Mouse (Mus musculus) forebrain, postnatal 0 days (tissue): ENCODE data around the gene Dab1. TPM values are rescaled to one million over a fixed set of nuclear protein-coding genes. Genes with fewer than 3 reads are reported as not detected.

Experiments
- ATAC-seq: fragments of 200-750 bp; cut with Nextera tagmentation; 2 replicates; pipeline ENCODE4 v1.8.0; 2017; ENCODE audit warnings: mild to moderate bottlenecking, moderate library complexity
- DNase-seq: peaks from one replicate; pipeline ENCODE4 v3.0.0-alpha.2; 2015
- H3K27ac ChIP-seq: fragments of 300-500 bp; sonication (generic); 2 replicates; pipeline ENCODE4 v1.5.1; 2014; ENCODE audit warnings: low read depth, mild to moderate bottlenecking, antibody characterized with exemption, low read length, moderate library complexity, mixed read lengths
- H3K27me3 ChIP-seq: fragments of 300-500 bp; sonication (generic); 2 replicates; pipeline ENCODE4 v1.6.1; 2014; ENCODE audit warnings: mild to moderate bottlenecking, low read length, mixed read lengths; ENCODE audit not compliant: insufficient read depth
- H3K36me3 ChIP-seq: fragments of 300-500 bp; sonication (generic); 2 replicates; pipeline ENCODE4 v1.6.1; 2014; ENCODE audit warnings: mild to moderate bottlenecking, moderate library complexity; ENCODE audit not compliant: insufficient read depth
- H3K4me1 ChIP-seq: fragments of 300-500 bp; sonication (generic); 2 replicates; pipeline ENCODE4 v1.6.1; 2014; ENCODE audit warnings: antibody characterized with exemption; ENCODE audit not compliant: insufficient read depth
- H3K4me2 ChIP-seq: fragments of 300-500 bp; sonication (generic); 2 replicates; pipeline ENCODE4 v1.6.1; 2014; ENCODE audit warnings: low read depth, mild to moderate bottlenecking, moderate library complexity
- H3K4me3 ChIP-seq: fragments of 300-500 bp; sonication (generic); 2 replicates; pipeline ENCODE4 v1.5.1; 2014; ENCODE audit warnings: low read depth, low read length, mixed read lengths
- H3K9ac ChIP-seq: fragments of 300-500 bp; sonication (generic); 2 replicates; pipeline ENCODE4 v1.6.1; 2014; ENCODE audit warnings: mild to moderate bottlenecking
- H3K9me3 ChIP-seq: fragments of 300-500 bp; sonication (generic); 2 replicates; pipeline ENCODE4 v1.6.1; 2016; ENCODE audit warnings: low read length
- CTCF ChIP-seq: sonication (generic); IDR thresholded peaks from 2 replicates; pipeline ENCODE4 v1.5.1; 2016; ENCODE audit warnings: antibody characterized with exemption, control low read depth, low read depth
- WGBS: fragments of 180-500 bp; shearing (Covaris S2); extraction: QIAGEN DNeasy Blood & Tissue Kit; methylation state at CpG from one replicate; pipeline ENCODE4 v1.1.7; 2014; 5-methylcytosine and 5-hydroxymethylcytosine counted together
- polyA plus RNA-seq: library from polyadenylated mRNA; unstranded; fragments of >200 nt; fragmentation: Nextera tagmentation; extraction: Ambion mirVana; gene quantifications from 2 replicates; pipeline ENCODE4 v1.2.1, GENCODE M21; 2015
- total RNA-seq: library from RNA; depleted of rRNA; stranded (reverse); fragments of >200 nt; gene quantifications from 2 replicates; pipeline ENCODE4 v1.2.3, GENCODE M21; 2014

Dab1 gene
- total and polyA plus RNA-seq, 2 experiments from 2014 or later, result 64.8 to 141 TPM

DNA sequence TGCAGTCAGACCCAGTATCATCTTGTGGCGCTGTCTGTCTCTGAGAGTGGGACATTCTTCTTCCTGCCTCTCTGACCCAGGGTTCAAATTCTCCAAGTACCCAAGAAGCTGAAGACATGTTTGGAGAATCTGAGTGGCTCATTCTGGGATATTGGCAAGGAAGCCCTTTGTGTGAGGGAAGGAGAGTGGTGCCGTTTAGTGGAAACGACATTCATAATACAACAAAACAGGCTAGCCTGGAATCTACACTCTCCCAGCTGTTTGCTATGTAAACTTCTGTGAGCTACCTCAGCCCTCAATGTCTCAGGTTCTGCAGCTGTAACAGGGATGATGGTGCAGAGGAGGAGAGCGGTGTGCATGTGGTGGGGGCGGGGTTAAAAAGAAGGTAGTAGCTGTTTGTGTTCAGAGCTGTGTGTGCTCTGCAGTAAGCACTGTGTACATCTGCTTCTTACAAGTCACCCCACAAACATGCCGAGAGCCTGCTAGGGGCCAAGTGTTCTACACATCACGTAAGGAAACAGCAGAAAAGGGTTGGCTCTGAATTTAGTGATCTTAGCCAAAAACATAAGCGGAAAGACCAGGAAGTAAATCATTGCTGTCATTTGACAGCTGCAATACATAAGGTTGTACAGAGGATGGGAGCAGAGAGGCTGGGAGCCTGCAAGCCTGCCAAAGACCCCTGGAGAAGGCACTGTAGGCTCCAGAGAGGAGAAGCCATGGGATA is 174.6 kb downstream of the Dab1 start:
- no peaks in the 10 kb centered on the region for H3K9me3 ChIP-seq
- 66% methylated on average over 8 of the region's 8 CpGs for WGBS
- H3K9ac ChIP-seq, result no peak overlapping the region
- H3K27ac ChIP-seq, result no peak overlapping the region
- DNase-seq, result no peak
- peak; percentile 31; the same call in 1 of the 2 replicates for TF ChIP-seq CTCF
- H3K4me1 ChIP-seq, result no peaks in the 10 kb centered on the region
- no peak overlapping the region for H3K4me3 ChIP-seq
- no peaks in the 10 kb centered on the region for H3K27me3 ChIP-seq
- H3K4me2 ChIP-seq, result no peak overlapping the region
- no peaks in the 10 kb centered on the region for H3K36me3 ChIP-seq
- ATAC-seq, result peak; percentile 65

GRCm38 (mm10) chr4:103796416-103796815 is 177.3 kb downstream of the Dab1 start:
- H3K27me3 ChIP-seq, result no peaks in the 10 kb centered on the region
- no peak for TF ChIP-seq CTCF
- no peaks in the 10 kb centered on the region for H3K4me1 ChIP-seq
- H3K4me3 ChIP-seq, result no peak overlapping the region
- no peaks in the 10 kb centered on the region for H3K9me3 ChIP-seq
- H3K36me3 ChIP-seq, result no peaks in the 10 kb centered on the region
- 40% methylated on average over 6 of the region's 6 CpGs for WGBS
- H3K27ac ChIP-seq, result no peak overlapping the region
- ATAC-seq (peak; percentile 66), DNase-seq (peak; percentile 68)
- no peak overlapping the region for H3K4me2 ChIP-seq
- no peak overlapping the region for H3K9ac ChIP-seq

DNA sequence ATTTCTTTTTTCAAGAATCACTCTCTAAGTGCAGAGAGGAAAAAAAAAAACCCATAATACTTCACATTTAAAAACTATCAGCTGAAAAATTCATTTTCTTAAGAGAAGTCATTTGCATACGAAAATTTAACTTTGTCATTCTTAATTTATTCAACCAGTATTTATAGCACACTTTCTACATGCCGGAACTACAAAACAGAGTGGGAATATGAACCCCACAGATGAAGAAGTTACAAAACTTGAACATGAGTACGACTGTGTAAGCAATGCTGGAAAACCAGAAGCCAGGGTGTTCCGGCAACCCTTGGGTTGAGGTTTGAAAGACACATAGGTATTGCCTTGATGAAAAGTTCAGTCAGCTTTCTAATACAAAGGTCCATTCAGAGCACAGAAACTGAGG is 183.3 kb downstream of the Dab1 start:
- DNase-seq, result no peak
- H3K4me2 ChIP-seq, result no peak overlapping the region
- H3K4me3 ChIP-seq, result no peak overlapping the region
- no peaks in the 10 kb centered on the region for H3K27me3 ChIP-seq
- no peaks in the 10 kb centered on the region for H3K36me3 ChIP-seq
- peak; percentile 53; the same call in 1 of the 2 replicates for ATAC-seq
- no peaks in the 10 kb centered on the region for H3K4me1 ChIP-seq
- H3K9ac ChIP-seq, result no peak overlapping the region
- no peak overlapping the region for H3K27ac ChIP-seq
- H3K9me3 ChIP-seq, result no peaks in the 10 kb centered on the region
- WGBS, result 68% methylated on average over 4 of the region's 4 CpGs
- no peak for TF ChIP-seq CTCF

- Histone ChIP-seq H3K27ac (no peak overlapping the region), H3K9ac (no peak overlapping the region), H3K36me3 (no peaks in the 10 kb centered on the region), H3K4me3 (no peak overlapping the region), H3K27me3 (no peaks in the 10 kb centered on the region), H3K4me2 (no peak overlapping the region), H3K9me3 (no peaks in the 10 kb centered on the region), H3K4me1 (no peaks in the 10 kb centered on the region)
- WGBS, result 17% methylated on average over 1 of the region's 1 CpGs
- no peak for TF ChIP-seq CTCF
- ATAC-seq (no peak), DNase-seq (no peak)
These were observed 185.3 kb downstream of the Dab1 start for GRCm38 (mm10) chr4:103804461-103804860.

DNA sequence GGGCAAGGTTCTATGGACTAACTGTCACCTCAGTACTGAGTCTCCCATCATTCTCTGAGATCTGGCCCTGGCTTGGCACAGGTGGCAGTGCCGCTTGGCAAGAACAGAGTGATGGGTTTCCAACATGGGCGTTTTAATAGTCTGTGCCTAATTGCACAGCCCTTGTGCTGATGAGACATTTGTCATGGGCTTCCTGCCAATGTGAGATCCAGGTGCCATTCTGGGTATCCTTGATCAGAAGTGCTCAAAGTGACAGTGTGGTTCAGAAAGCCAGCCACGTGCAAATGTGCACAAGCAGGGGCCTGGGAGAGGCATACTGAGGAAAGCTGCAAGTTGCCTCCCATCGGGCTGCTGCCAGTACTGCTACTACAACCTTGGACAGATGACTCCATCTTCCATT is 203.5 kb downstream of the Dab1 start:
- Histone ChIP-seq H3K4me3 (no peak overlapping the region), H3K4me2 (no peak overlapping the region), H3K9me3 (no peaks in the 10 kb centered on the region), H3K27me3 (no peaks in the 10 kb centered on the region), H3K4me1 (no peaks in the 10 kb centered on the region), H3K36me3 (no peaks in the 10 kb centered on the region), H3K27ac (no peak overlapping the region), H3K9ac (no peak overlapping the region)
- WGBS, result 51% methylated on average over 4 of the region's 4 CpGs
- TF ChIP-seq CTCF, result no peak
- ATAC-seq (no peak), DNase-seq (peak; percentile 30)

- Histone ChIP-seq H3K4me3 (no peak overlapping the region), H3K4me1 (no peaks in the 10 kb centered on the region; the same call in 1 of the 2 replicates), H3K36me3 (no peaks in the 10 kb centered on the region), H3K27me3 (no peaks in the 10 kb centered on the region), H3K9me3 (no peaks in the 10 kb centered on the region), H3K27ac (no peak overlapping the region), H3K4me2 (no peak overlapping the region), H3K9ac (no peak overlapping the region)
- 3% methylated on average over 5 of the region's 5 CpGs for WGBS
- TF ChIP-seq CTCF, result no peak
- DNase-seq, result no peak
- ATAC-seq, result no peak
These were observed 219.2 kb downstream of the Dab1 start for GRCm38 (mm10) chr4:103838377-103838776.

DNA sequence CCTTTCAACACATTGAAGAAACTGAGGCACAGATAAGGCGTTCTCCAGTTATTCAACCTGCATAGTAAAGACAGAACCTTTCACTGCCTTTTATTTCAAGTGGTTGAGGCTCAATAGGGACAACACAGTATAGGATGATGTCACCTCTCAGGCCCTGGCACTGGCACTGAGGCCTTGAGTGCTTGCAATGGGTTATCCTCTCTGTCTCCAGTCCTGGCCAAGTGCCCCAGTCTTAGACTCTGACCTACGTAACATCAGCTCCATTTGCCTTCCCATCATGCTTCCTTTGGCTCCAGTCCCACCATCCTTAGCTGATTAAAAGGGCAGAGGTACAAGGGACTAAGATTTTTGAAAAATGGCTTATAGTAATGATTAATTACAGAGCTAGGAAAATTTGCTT is 220.4 kb downstream of the Dab1 start:
- 49% methylated on average over 2 of the region's 2 CpGs for WGBS
- H3K4me2 ChIP-seq, result no peak overlapping the region
- no peaks in the 10 kb centered on the region; the same call in 1 of the 2 replicates for H3K4me1 ChIP-seq
- H3K27me3 ChIP-seq, result no peaks in the 10 kb centered on the region
- no peak overlapping the region for H3K9ac ChIP-seq
- H3K27ac ChIP-seq, result no peak overlapping the region
- no peak for DNase-seq
- TF ChIP-seq CTCF, result no peak
- no peak for ATAC-seq
- no peaks in the 10 kb centered on the region for H3K9me3 ChIP-seq
- no peak overlapping the region for H3K4me3 ChIP-seq
- no peaks in the 10 kb centered on the region for H3K36me3 ChIP-seq
